Mouse (Mus musculus): Measurements from ENCODE around the gene Cdc37. TPM values are rescaled to one million over a fixed set of nuclear protein-coding genes. Genes with fewer than 3 reads are reported as not detected.

The Cdc37 gene
- polyA plus RNA-seq, 1 experiment from 2014 or later: 190 TPM

- Histone ChIP-seq H3K4me1 (ENCODE audit: control insufficient read depth, insufficient read depth, low read length) (no peaks in the 10 kb centered on the region), H3K9me3 (ENCODE audit: control insufficient read depth, low read length) (no peaks in the 10 kb centered on the region), H3K4me2 (ENCODE audit: low read depth, low read length) (no peak overlapping the region), H3K27me3 (ENCODE audit: control insufficient read depth, insufficient read depth, low read length) (no peaks in the 10 kb centered on the region), H3K9ac (replicated peaks; ENCODE audit: low read depth, low read length) (no peak overlapping the region), H3K27ac (ENCODE audit: low read depth, low read length) (no peak overlapping the region), H3K4me3 (ENCODE audit: low read depth, low read length) (no peak overlapping the region), H3K36me3 (ENCODE audit: control insufficient read depth, insufficient read depth, low read length) (peaks cover 15% of the 10 kb centered on the region; the same call in 1 of the 2 replicates)
- WGBS: 71% methylated on average over 6 of the region's 6 CpGs
- ATAC-seq (ENCODE audit: low read depth): no peak
Observed at GRCm38 (mm10) chr9:21117073-21117472, 32.7 kb downstream of the Cdc37 start.

DNA sequence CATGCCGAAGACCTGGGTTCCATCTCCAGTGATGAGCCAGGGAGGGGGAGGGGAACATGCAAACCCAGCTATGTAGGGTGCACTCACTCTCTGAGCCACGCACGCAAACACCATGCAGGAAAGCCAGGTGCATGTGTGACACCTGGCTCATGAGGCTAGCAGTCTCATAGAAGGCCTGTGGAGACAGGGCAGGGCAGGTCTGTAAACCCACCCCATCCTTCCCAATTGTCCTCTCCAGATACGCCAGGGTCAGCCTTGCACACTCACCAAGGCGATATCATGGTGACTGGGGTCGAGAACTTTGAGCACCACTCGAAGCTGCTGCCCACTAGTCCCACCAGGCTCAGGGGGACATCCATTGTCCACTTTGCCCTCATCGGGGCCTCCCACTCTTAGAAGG is 34.7 kb downstream of the Cdc37 start:
- Histone ChIP-seq H3K36me3 (ENCODE audit: control insufficient read depth, insufficient read depth, low read length) (peaks cover 7% of the 10 kb centered on the region; the same call in 1 of the 2 replicates), H3K4me3 (ENCODE audit: low read depth, low read length) (no peak overlapping the region), H3K4me1 (ENCODE audit: control insufficient read depth, insufficient read depth, low read length) (no peaks in the 10 kb centered on the region), H3K9ac (replicated peaks; ENCODE audit: low read depth, low read length) (no peak overlapping the region), H3K4me2 (ENCODE audit: low read depth, low read length) (no peak overlapping the region), H3K27ac (ENCODE audit: low read depth, low read length) (no peak overlapping the region), H3K27me3 (ENCODE audit: control insufficient read depth, insufficient read depth, low read length) (no peaks in the 10 kb centered on the region), H3K9me3 (ENCODE audit: control insufficient read depth, low read length) (no peaks in the 10 kb centered on the region)
- ATAC-seq (ENCODE audit: low read depth): no peak
- 92% methylated on average over 8 of the region's 8 CpGs for WGBS

DNA sequence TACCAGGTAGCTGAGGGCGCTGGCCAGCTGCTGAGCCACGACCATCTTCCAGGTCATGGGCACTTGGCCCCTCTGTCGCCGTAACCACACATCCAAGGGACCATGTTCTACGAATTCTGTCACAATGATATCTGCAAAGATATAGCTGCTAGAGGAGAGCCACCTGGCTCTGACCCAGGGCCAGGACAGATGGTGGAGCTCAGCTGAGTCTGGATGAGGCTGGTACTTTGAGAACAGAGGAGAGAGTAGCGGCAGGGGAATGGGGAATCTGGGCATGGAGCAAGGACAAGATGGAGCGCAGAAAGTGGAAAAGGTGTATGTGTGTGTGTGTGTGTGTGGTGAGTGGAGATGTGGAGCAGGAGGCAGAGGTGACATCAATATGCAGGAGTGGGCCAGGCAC is 35.6 kb downstream of the Cdc37 start:
- Histone ChIP-seq H3K27me3 (ENCODE audit: control insufficient read depth, insufficient read depth, low read length) (no peaks in the 10 kb centered on the region), H3K4me1 (ENCODE audit: control insufficient read depth, insufficient read depth, low read length) (no peaks in the 10 kb centered on the region), H3K4me2 (ENCODE audit: low read depth, low read length) (no peak overlapping the region), H3K27ac (ENCODE audit: low read depth, low read length) (no peak overlapping the region), H3K4me3 (ENCODE audit: low read depth, low read length) (no peak overlapping the region), H3K9ac (replicated peaks; ENCODE audit: low read depth, low read length) (no peak overlapping the region), H3K9me3 (ENCODE audit: control insufficient read depth, low read length) (no peaks in the 10 kb centered on the region), H3K36me3 (ENCODE audit: control insufficient read depth, insufficient read depth, low read length) (0 out of 2 replicates have a peak, but pooled peaks cover 3% of the 10 kb centered on the region)
- no peak for ATAC-seq (ENCODE audit: low read depth)
- WGBS: 92% methylated on average over 7 of the region's 7 CpGs

DNA sequence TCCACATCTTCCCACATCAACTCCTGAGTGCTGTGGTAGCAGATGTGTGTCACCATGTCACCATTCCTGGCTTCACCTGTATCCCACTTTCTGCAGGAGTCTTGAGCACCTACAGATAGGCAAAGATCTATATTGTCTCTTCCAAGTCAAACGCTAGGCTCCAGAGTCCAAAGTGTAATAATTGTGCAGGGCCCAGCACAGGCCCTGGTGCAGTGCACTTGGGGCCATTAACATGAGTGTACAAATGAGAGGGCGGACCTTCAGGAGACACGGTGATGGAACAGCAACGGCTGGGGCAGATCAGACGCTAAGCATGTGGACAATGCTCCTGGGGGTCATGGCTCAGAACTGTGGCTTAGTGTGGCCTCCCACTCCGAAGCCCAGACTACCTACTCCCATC is 36.0 kb downstream of the Cdc37 start:
- H3K36me3 ChIP-seq (ENCODE audit: control insufficient read depth, insufficient read depth, low read length): 0 out of 2 replicates have a peak, but pooled peaks cover 3% of the 10 kb centered on the region
- no peaks in the 10 kb centered on the region for H3K27me3 ChIP-seq (ENCODE audit: control insufficient read depth, insufficient read depth, low read length)
- no peak for ATAC-seq (ENCODE audit: low read depth)
- H3K4me3 ChIP-seq (ENCODE audit: low read depth, low read length): no peak overlapping the region
- no peak overlapping the region for H3K27ac ChIP-seq (ENCODE audit: low read depth, low read length)
- H3K9ac ChIP-seq (replicated peaks; ENCODE audit: low read depth, low read length): no peak overlapping the region
- H3K4me1 ChIP-seq (ENCODE audit: control insufficient read depth, insufficient read depth, low read length): no peaks in the 10 kb centered on the region
- no peak overlapping the region for H3K4me2 ChIP-seq (ENCODE audit: low read depth, low read length)
- no peaks in the 10 kb centered on the region for H3K9me3 ChIP-seq (ENCODE audit: control insufficient read depth, low read length)
- WGBS: 91% methylated on average over 6 of the region's 6 CpGs

GRCm38 (mm10) chr9:21107607-21108237 is 42.1 kb downstream of the Cdc37 start:
- Histone ChIP-seq H3K27ac (ENCODE audit: low read depth, low read length) (no peak overlapping the region), H3K9me3 (ENCODE audit: control insufficient read depth, low read length) (no peaks in the 10 kb centered on the region), H3K27me3 (ENCODE audit: control insufficient read depth, insufficient read depth, low read length) (no peaks in the 10 kb centered on the region), H3K36me3 (ENCODE audit: control insufficient read depth, insufficient read depth, low read length) (no peaks in the 10 kb centered on the region), H3K4me2 (ENCODE audit: low read depth, low read length) (no peak overlapping the region), H3K4me1 (ENCODE audit: control insufficient read depth, insufficient read depth, low read length) (no peaks in the 10 kb centered on the region), H3K4me3 (ENCODE audit: low read depth, low read length) (no peak overlapping the region), H3K9ac (replicated peaks; ENCODE audit: low read depth, low read length) (no peak overlapping the region)
- ATAC-seq (ENCODE audit: low read depth): no peak
- WGBS: 38% methylated on average over 23 of the region's 23 CpGs

GRCm38 (mm10) chr9:21105760-21106564 is 43.8 kb downstream of the Cdc37 start:
- no peak for ATAC-seq (ENCODE audit: low read depth)
- Histone ChIP-seq H3K9ac (replicated peaks; ENCODE audit: low read depth, low read length) (no peak overlapping the region), H3K4me1 (ENCODE audit: control insufficient read depth, insufficient read depth, low read length) (no peaks in the 10 kb centered on the region), H3K4me3 (ENCODE audit: low read depth, low read length) (no peak overlapping the region), H3K4me2 (ENCODE audit: low read depth, low read length) (no peak overlapping the region), H3K27ac (ENCODE audit: low read depth, low read length) (no peak overlapping the region), H3K9me3 (ENCODE audit: control insufficient read depth, low read length) (no peaks in the 10 kb centered on the region), H3K27me3 (ENCODE audit: control insufficient read depth, insufficient read depth, low read length) (no peaks in the 10 kb centered on the region), H3K36me3 (ENCODE audit: control insufficient read depth, insufficient read depth, low read length) (no peaks in the 10 kb centered on the region)
- 83% methylated on average over 5 of the region's 5 CpGs for WGBS

GRCm38 (mm10) chr9:21104814-21105213 is 45.0 kb downstream of the Cdc37 start:
- Histone ChIP-seq H3K4me3 (ENCODE audit: low read depth, low read length) (no peak overlapping the region), H3K36me3 (ENCODE audit: control insufficient read depth, insufficient read depth, low read length) (no peaks in the 10 kb centered on the region), H3K4me1 (ENCODE audit: control insufficient read depth, insufficient read depth, low read length) (no peaks in the 10 kb centered on the region), H3K9me3 (ENCODE audit: control insufficient read depth, low read length) (no peaks in the 10 kb centered on the region), H3K4me2 (ENCODE audit: low read depth, low read length) (no peak overlapping the region), H3K27me3 (ENCODE audit: control insufficient read depth, insufficient read depth, low read length) (no peaks in the 10 kb centered on the region), H3K9ac (replicated peaks; ENCODE audit: low read depth, low read length) (no peak overlapping the region), H3K27ac (ENCODE audit: low read depth, low read length) (no peak overlapping the region)
- WGBS: 84% methylated on average over 6 of the region's 6 CpGs
- ATAC-seq (ENCODE audit: low read depth): no peak

DNA sequence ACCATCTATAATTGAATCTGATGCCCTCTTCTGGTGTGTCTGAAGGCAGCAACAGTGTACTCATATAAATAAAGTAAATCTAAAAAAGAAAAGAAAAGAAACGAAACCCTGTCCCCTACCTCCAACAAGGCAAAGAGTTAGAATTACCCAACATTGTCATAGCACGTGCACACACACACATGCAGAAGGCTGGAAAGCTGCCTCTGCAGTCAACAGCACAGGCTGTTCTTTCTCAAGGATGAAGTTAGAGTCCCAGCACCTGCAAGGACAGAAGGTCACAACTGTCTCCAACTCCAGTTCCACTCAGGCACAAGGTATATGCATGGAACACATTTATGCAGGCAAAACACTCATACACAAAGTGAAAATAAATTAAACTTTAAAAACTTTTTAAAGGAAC is 47.7 kb downstream of the Cdc37 start:
- Histone ChIP-seq H3K36me3 (ENCODE audit: control insufficient read depth, insufficient read depth, low read length) (no peaks in the 10 kb centered on the region), H3K9ac (replicated peaks; ENCODE audit: low read depth, low read length) (no peak overlapping the region), H3K27ac (ENCODE audit: low read depth, low read length) (no peak overlapping the region), H3K4me3 (ENCODE audit: low read depth, low read length) (no peak overlapping the region), H3K27me3 (ENCODE audit: control insufficient read depth, insufficient read depth, low read length) (no peaks in the 10 kb centered on the region), H3K4me1 (ENCODE audit: control insufficient read depth, insufficient read depth, low read length) (no peaks in the 10 kb centered on the region), H3K4me2 (ENCODE audit: low read depth, low read length) (no peak overlapping the region), H3K9me3 (ENCODE audit: control insufficient read depth, low read length) (no peaks in the 10 kb centered on the region)
- no peak for ATAC-seq (ENCODE audit: low read depth)
- WGBS: 92% methylated on average over 2 of the region's 2 CpGs

DNA sequence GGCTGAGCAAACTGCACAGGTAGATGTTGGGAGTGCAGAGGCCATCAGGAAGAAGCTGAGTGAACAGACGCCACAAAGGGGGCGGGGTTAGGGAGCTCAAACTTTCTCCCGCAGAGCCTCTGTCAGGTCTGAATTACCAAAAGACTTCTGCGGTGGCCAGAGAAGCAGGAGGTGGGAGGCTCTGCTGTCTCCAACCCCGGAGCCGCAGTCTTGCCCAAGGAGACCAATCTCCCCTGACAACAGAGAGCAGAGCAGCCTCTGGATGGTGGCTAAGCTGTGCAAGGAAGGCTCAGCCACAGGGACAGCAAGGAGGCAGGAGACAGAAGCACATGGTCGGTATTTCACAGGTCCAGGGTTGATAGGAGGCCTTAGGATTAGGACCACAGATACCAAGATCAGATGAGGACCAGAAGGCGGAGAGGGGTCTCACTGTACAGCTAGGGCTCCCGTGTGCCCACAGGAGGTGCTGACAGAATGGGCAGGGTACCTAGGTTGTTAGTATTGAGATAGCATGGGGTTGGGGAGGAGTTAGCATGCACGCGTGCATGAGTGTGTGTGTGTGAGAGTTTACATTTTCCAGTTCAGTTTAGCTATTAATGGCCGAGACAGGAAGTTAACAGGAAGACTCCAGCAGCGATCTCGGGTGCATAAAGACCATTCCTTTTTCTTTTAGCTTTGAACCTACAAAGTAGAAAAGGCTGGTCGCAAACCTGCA is 49.2 kb downstream of the Cdc37 start:
- Histone ChIP-seq H3K4me1 (ENCODE audit: control insufficient read depth, insufficient read depth, low read length) (no peaks in the 10 kb centered on the region), H3K4me2 (ENCODE audit: low read depth, low read length) (no peak overlapping the region), H3K9me3 (ENCODE audit: control insufficient read depth, low read length) (no peaks in the 10 kb centered on the region), H3K27me3 (ENCODE audit: control insufficient read depth, insufficient read depth, low read length) (no peaks in the 10 kb centered on the region), H3K27ac (ENCODE audit: low read depth, low read length) (no peak overlapping the region), H3K4me3 (ENCODE audit: low read depth, low read length) (no peak overlapping the region), H3K36me3 (ENCODE audit: control insufficient read depth, insufficient read depth, low read length) (no peaks in the 10 kb centered on the region), H3K9ac (replicated peaks; ENCODE audit: low read depth, low read length) (no peak overlapping the region)
- ATAC-seq (ENCODE audit: low read depth): no peak
- 53% methylated on average over 15 of the region's 15 CpGs for WGBS

Data from neural tube, embryonic 14.5 days (tissue).